Mouse (Mus musculus): ENCODE measurements around the gene Rad51c. TPM values are rescaled to one million over a fixed set of nuclear protein-coding genes. Genes with fewer than 3 reads are reported as not detected.

Rad51c gene
- total RNA-seq, 2 experiments from 2014 or later, result 3.5 to 4.4 TPM

GRCm38 (mm10) chr11:87385676-87386075, 19.1 kb downstream of the Rad51c start:
- no peak for DNase-seq (ENCODE audit: extremely low spot score in 1 of 2, low spot score in 1 of 2)

DNA sequence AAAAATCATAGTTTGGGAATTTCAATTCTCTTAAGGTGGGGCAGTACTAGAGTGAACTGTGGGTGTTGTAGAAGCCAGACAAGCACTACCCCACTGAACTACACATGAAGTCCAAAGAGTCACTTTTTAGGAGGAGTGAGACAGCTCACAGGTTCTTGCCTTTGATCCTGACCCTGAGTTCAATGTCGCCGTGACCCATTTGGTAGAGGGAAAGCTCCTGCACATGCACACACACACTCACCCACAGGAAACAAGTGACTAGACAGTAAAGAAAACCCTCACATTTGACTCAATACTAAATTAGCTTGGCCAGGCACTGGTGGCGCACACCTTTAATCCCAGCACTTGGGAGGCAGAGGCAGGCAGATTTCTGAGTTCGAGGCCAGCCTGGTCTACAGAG, 20.2 kb downstream of the Rad51c start:
- DNase-seq (ENCODE audit: extremely low spot score in 1 of 2, low spot score in 1 of 2), result no peak

DNA sequence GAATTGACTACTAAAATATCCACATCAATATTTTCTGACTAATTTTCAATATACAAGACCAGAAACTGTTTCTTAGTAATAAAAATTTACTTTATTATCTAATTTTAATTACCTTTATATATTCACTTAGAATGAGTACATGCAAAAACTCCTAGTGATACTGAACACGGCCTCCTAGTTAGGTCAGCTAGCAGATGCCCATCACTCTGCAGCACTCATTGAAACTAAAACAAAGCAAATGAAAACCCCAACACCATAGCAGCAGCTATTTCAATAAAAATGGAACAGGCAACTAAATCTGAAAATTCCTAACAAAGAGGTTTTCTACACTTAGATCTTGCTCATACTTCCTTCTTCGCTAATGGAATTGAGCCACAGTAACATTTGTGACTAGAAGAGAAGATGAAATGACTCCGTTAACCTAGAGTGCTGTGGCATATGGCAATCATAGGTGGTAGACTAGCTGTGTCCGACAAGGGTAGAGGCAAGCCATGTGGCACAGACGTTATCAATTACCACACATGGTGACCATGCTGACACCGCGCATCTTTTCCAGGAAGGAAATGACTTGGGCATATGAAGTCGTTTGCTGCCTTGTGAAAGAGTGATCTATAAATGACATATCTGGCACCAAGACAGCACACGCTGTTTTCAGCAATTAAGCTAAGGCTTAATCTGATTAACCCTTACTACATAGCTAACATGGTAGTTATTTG, 36.7 kb downstream of the Rad51c start:
- no peak for DNase-seq (ENCODE audit: extremely low spot score in 1 of 2, low spot score in 1 of 2)

GRCm38 (mm10) chr11:87367061-87367460, 37.7 kb downstream of the Rad51c start:
- DNase-seq (ENCODE audit: extremely low spot score in 1 of 2, low spot score in 1 of 2), result no peak

DNA sequence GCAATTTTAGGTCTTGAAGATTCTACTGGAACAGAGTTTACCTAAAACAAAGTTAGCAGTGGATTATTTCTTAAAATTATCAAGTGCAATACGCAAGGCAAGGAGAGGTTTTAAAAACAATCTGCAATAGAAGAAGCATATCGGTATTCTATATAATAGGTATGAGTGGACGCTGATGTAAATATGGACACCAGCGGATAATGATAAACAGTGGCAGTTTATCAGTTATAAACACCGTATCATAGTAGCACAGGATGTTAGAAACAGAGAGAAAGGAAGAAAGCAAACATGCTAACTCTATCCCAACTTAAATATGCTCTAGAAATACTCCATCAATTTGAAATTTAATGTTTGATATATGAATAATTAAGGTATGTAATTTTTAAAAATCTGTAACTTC, 39.6 kb downstream of the Rad51c start:
- no peak for DNase-seq (ENCODE audit: extremely low spot score in 1 of 2, low spot score in 1 of 2)

DNA sequence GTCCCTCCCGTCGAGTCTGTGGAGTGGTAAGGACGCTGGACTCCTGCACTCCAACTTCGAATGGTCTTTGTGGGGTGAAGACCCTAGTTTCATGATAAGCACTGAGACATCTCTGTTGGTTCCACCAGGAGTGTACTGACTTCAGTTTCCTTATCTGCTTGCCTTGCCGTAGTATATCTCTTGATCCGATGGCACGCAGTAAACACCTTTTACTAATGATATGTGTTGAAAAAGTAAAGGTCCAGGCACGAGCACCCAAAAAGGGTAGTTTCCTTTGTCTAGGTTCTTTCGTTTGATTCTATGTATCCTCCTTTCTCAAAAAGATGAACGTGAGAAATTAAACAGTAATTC, 45.5 kb downstream of the Rad51c start:
- no peak for DNase-seq (ENCODE audit: extremely low spot score in 1 of 2, low spot score in 1 of 2)

DNA sequence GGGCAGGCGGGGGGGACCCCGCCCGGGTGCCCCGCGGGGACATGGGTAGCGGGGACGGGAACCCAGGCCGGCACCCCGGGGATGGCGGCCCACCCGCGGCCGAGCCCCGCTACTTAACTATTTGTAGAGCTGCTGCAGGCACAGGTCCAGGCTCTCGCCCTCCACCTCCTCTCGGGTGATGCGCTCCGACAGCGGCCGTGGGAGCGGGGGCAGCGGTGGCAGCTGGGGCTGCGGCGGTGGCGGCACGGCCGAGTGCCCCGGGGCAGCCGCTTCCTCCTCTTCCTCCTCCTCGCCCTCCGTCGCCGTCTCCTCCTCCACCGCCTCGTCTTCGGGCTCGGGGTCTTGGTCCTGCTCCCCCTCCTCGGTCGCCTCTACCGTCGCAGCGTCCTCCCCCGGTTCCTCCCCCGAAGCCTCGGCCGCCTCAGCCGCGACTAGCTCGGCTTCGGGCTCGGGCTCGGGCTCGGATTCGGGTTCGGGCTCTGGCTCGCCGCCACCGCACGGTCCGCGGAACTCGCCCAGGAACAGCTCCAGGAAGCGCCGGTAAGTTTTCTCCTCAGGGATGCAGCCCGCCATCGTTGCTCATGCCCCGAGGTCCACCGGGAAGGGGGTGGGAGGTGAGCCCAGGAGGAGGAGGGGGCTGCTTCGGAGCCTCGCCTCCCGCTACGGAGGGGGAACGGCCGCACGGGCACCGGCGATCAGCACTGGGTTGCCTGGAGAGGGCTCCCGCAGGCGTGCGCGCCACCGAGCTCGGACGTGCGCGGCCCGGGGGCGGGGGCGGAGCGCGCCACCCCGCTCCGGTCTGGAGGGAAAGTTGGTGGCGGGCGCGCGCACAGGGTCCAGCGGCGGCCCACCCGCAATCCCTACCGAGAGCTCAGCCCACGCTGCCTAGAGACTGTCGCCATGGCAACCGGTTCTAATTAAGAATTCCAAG, 46.2 kb downstream of the Rad51c start, which contains the start of gene Ppm1e:
Gene Ppm1e, minus strand, starts transcription at position 693 of the 931 bp plus-strand sequence.
- peak; percentile 75 to 80 for DNase-seq (ENCODE audit: extremely low spot score in 1 of 2, low spot score in 1 of 2)

GRCm38 (mm10) chr11:87357317-87358300, 47.1 kb downstream of the Rad51c start:
- peak; percentile 13 to 25 for DNase-seq (ENCODE audit: extremely low spot score in 1 of 2, low spot score in 1 of 2)

GRCm38 (mm10) chr11:87354861-87355260, 49.9 kb downstream of the Rad51c start:
- no peak for DNase-seq (ENCODE audit: extremely low spot score in 1 of 2, low spot score in 1 of 2)

DNA sequence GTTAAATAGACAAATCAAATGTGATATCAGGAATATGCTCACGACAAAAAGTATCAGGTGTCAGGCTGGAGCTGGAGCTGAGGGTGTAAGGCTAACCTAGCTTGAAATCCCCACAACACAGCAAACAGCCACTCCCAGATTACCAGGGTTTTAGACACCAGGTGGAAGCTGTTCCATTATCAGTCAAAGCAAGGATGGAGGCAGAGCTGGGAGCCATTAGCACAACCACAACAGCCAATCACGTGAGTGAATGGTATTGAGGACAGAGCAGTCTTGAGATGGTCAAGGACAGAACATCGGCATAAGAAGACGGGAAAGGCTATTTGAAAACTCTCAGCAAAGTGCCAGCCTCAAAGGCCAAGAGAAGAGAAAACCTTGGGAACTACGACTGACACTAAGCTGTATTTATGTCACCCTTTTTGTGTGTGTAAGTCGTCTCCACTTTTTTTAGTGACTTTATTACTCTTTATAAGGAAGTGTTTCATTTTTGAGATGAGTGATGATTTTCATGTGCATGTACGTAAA, 51.0 kb downstream of the Rad51c start:
- DNase-seq (ENCODE audit: extremely low spot score in 1 of 2, low spot score in 1 of 2), result no peak

Other genes starting within 250 kb of the Rad51c start
- 100 to 1,000 TPM; 265 to 273 TPM for gene Ppm1e, start 45.9 kb downstream of the Rad51c start, total RNA-seq (2021)
- under 1 TPM; 0.37 to 0.82 TPM for gene Tex14, start 111 bp upstream of the Rad51c start, total RNA-seq (2021)
- gene Gm11492, start 161.7 kb upstream of the Rad51c start, total RNA-seq (2021), result not detected
- 100 to 1,000 TPM; 165 to 186 TPM for gene Sept4, start 163.9 kb upstream of the Rad51c start, total RNA-seq (2021)
- 10 to 100 TPM; 72.8 to 89.7 TPM for gene Mtmr4, start 187.2 kb upstream of the Rad51c start, total RNA-seq (2021)
- under 1 TPM; 0.32 to 0.35 TPM for gene Hsf5, start 212.2 kb upstream of the Rad51c start, total RNA-seq (2021)

All from layer of hippocampus, postnatal 25 days (tissue).